Mouse (Mus musculus) hindbrain, embryonic 12.5 days (tissue): ENCODE measurements around the gene Unc13d. TPM values are rescaled to one million over a fixed set of nuclear protein-coding genes. Genes with fewer than 3 reads are reported as not detected.

Experiments
- ATAC-seq: fragments of 200-750 bp; cut with Nextera tagmentation; 2 replicates; pipeline ENCODE4 v1.8.0; 2017; ENCODE audit warnings: moderate TSS enrichment; ENCODE audit not compliant: low FRiP score
- H3K27ac ChIP-seq: fragments of 300-500 bp; sonication (generic); 2 replicates; pipeline ENCODE4 v1.5.1; 2016; ENCODE audit warnings: mild to moderate bottlenecking
- H3K27me3 ChIP-seq: fragments of 300-500 bp; sonication (generic); 2 replicates; pipeline ENCODE4 v1.6.1; 2016; ENCODE audit warnings: mild to moderate bottlenecking
- H3K36me3 ChIP-seq: fragments of 300-500 bp; sonication (generic); 2 replicates; pipeline ENCODE4 v1.6.1; 2016; ENCODE audit warnings: mild to moderate bottlenecking
- H3K4me1 ChIP-seq: fragments of 300-500 bp; sonication (generic); 2 replicates; pipeline ENCODE4 v1.6.1; 2016
- H3K4me2 ChIP-seq: fragments of 300-500 bp; sonication (generic); replicated peaks from 2 replicates; pipeline ENCODE4 v1.6.1; 2016; ENCODE audit warnings: mild to moderate bottlenecking
- H3K4me3 ChIP-seq: fragments of 300-500 bp; sonication (generic); 2 replicates; pipeline ENCODE4 v1.5.1; 2016; ENCODE audit warnings: mild to moderate bottlenecking
- H3K9ac ChIP-seq: fragments of 300-500 bp; sonication (generic); 2 replicates; pipeline ENCODE4 v1.6.1; 2016; ENCODE audit warnings: mild to moderate bottlenecking, moderate library complexity
- H3K9me3 ChIP-seq: fragments of 300-500 bp; sonication (generic); replicated peaks from 2 replicates; pipeline ENCODE4 v1.6.1; 2016; ENCODE audit warnings: mild to moderate bottlenecking
- WGBS: fragments of 180-500 bp; shearing (Covaris S2); methylation state at CpG from one replicate; pipeline ENCODE4 v1.1.7; 2016; 5-methylcytosine and 5-hydroxymethylcytosine counted together
- polyA plus RNA-seq: library from polyadenylated mRNA; unstranded; fragments of >200 nt; fragmentation: Nextera tagmentation; extraction: Ambion mirVana; gene quantifications from 2 replicates; pipeline ENCODE4 v1.2.1, GENCODE M21; 2016

Unc13d gene
- polyA plus RNA-seq, 1 experiment from 2014 or later: 1.7 TPM

GRCm38 (mm10) chr11:116086258-116087193, 8.8 kb upstream of the Unc13d start, which contains the start of gene Wbp2:
Gene Wbp2 (minus strand): TSS chr11:116086995.
- Histone ChIP-seq H3K36me3 (peaks cover 26% of the 10 kb centered on the region), H3K4me2 (peak within 1 kb of the TSS; percentile 59), H3K9me3 (no peaks in the 10 kb centered on the region), H3K4me1 (peaks cover 17% of the 10 kb centered on the region), H3K27ac (peak within 1 kb of the TSS; percentile 88), H3K27me3 (no peaks in the 10 kb centered on the region), H3K9ac (peak within 1 kb of the TSS; percentile 56), H3K4me3 (peak within 1 kb of the TSS; percentile 48)
- peak; percentile 96 for ATAC-seq
- 6% methylated on average over 37 of the region's 43 CpGs for WGBS

- Histone ChIP-seq H3K4me1 (peaks cover 19% of the 10 kb centered on the region), H3K27ac (no peak overlapping the region), H3K9me3 (no peaks in the 10 kb centered on the region; the same call in 1 of the 2 replicates), H3K27me3 (no peaks in the 10 kb centered on the region), H3K36me3 (peaks cover 50% of the 10 kb centered on the region), H3K9ac (no peak overlapping the region), H3K4me3 (no peak overlapping the region), H3K4me2 (no peak overlapping the region)
- WGBS: 92% methylated on average over 6 of the region's 6 CpGs
- no peak for ATAC-seq
These were observed 6.4 kb upstream of the Unc13d start for GRCm38 (mm10) chr11:116084166-116084565.

GRCm38 (mm10) chr11:116083096-116083672, 5.4 kb upstream of the Unc13d start:
- Histone ChIP-seq H3K36me3 (peaks cover 52% of the 10 kb centered on the region), H3K9ac (no peak overlapping the region), H3K4me2 (no peak overlapping the region), H3K27ac (no peak overlapping the region), H3K27me3 (no peaks in the 10 kb centered on the region), H3K9me3 (no peaks in the 10 kb centered on the region; the same call in 1 of the 2 replicates), H3K4me1 (peaks cover 27% of the 10 kb centered on the region), H3K4me3 (no peak overlapping the region)
- ATAC-seq: no peak
- 93% methylated on average over 14 of the region's 14 CpGs for WGBS

GRCm38 (mm10) chr11:116081081-116081480, 3.3 kb upstream of the Unc13d start:
- Histone ChIP-seq H3K4me1 (peaks cover 27% of the 10 kb centered on the region), H3K27me3 (no peaks in the 10 kb centered on the region), H3K4me2 (no peak overlapping the region), H3K9me3 (no peaks in the 10 kb centered on the region; the same call in 1 of the 2 replicates), H3K36me3 (peaks cover 52% of the 10 kb centered on the region), H3K27ac (no peak overlapping the region), H3K4me3 (no peak overlapping the region), H3K9ac (no peak overlapping the region)
- 76% methylated on average over 6 of the region's 6 CpGs for WGBS
- ATAC-seq: no peak

GRCm38 (mm10) chr11:116079511-116079910, 1.8 kb upstream of the Unc13d start:
- Histone ChIP-seq H3K4me2 (no peak overlapping the region), H3K27ac (no peak overlapping the region), H3K27me3 (no peaks in the 10 kb centered on the region), H3K4me3 (no peak overlapping the region), H3K9ac (no peak overlapping the region; the same call in 1 of the 2 replicates), H3K36me3 (peaks cover 52% of the 10 kb centered on the region), H3K9me3 (no peaks in the 10 kb centered on the region; the same call in 1 of the 2 replicates), H3K4me1 (peaks cover 19% of the 10 kb centered on the region)
- WGBS: 72% methylated on average over 10 of the region's 10 CpGs
- no peak for ATAC-seq

GRCm38 (mm10) chr11:116078676-116079320, 1.0 kb upstream of the Unc13d start:
- no peak for ATAC-seq
- H3K27me3 ChIP-seq: no peaks in the 10 kb centered on the region
- H3K9me3 ChIP-seq: no peaks in the 10 kb centered on the region; the same call in 1 of the 2 replicates
- H3K4me1 ChIP-seq: peaks cover 19% of the 10 kb centered on the region
- H3K9ac ChIP-seq: peak overlapping the region; percentile 40; the same call in 1 of the 2 replicates
- H3K36me3 ChIP-seq: peaks cover 46% of the 10 kb centered on the region
- H3K4me3 ChIP-seq: no peak overlapping the region
- H3K27ac ChIP-seq: peak overlapping the region; percentile 62
- 18% methylated on average over 10 of the region's 10 CpGs for WGBS
- 0 out of 2 replicates have a peak overlapping the region, but pooled peaks have one; percentile 55 for H3K4me2 ChIP-seq

GRCm38 (mm10) chr11:116078221-116078620, 460 bp upstream of the Unc13d start:
- Histone ChIP-seq H3K27ac (peak overlapping the region; percentile 71; the same call in 1 of the 2 replicates), H3K36me3 (peaks cover 41% of the 10 kb centered on the region), H3K4me3 (peak overlapping the region; percentile 24), H3K9ac (peak overlapping the region; percentile 63), H3K4me2 (peak overlapping the region; percentile 55), H3K27me3 (no peaks in the 10 kb centered on the region), H3K9me3 (no peaks in the 10 kb centered on the region; the same call in 1 of the 2 replicates), H3K4me1 (peaks cover 19% of the 10 kb centered on the region)
- 11% methylated on average over 16 of the region's 16 CpGs for WGBS
- peak; percentile 47 for ATAC-seq

GRCm38 (mm10) chr11:116076836-116077235, 925 bp downstream of the Unc13d start:
- WGBS: 82% methylated on average over 7 of the region's 7 CpGs
- H3K9ac ChIP-seq: no peak overlapping the region
- H3K4me3 ChIP-seq: no peak overlapping the region
- H3K27me3 ChIP-seq: no peaks in the 10 kb centered on the region
- H3K9me3 ChIP-seq: no peaks in the 10 kb centered on the region; the same call in 1 of the 2 replicates
- ATAC-seq: no peak
- H3K4me2 ChIP-seq: no peak overlapping the region
- no peak overlapping the region for H3K27ac ChIP-seq
- H3K36me3 ChIP-seq: peaks cover 29% of the 10 kb centered on the region
- H3K4me1 ChIP-seq: peaks cover 19% of the 10 kb centered on the region

- no peak for ATAC-seq
These were observed 1.6 kb downstream of the Unc13d start for GRCm38 (mm10) chr11:116076266-116076540.

GRCm38 (mm10) chr11:116075539-116076265, 2.1 kb downstream of the Unc13d start:
- no peak overlapping the region for H3K4me2 ChIP-seq
- H3K27me3 ChIP-seq: no peaks in the 10 kb centered on the region
- H3K9me3 ChIP-seq: no peaks in the 10 kb centered on the region
- no peak for ATAC-seq
- peaks cover 18% of the 10 kb centered on the region for H3K36me3 ChIP-seq
- H3K4me1 ChIP-seq: peaks cover 19% of the 10 kb centered on the region
- no peak overlapping the region for H3K9ac ChIP-seq
- H3K4me3 ChIP-seq: no peak overlapping the region
- H3K27ac ChIP-seq: no peak overlapping the region
- 57% methylated on average over 20 of the region's 20 CpGs for WGBS

More at GRCm38 (mm10) chr11:116076266-116076540, 1.6 kb downstream of the Unc13d start:
- Histone ChIP-seq H3K9ac (no peak overlapping the region), H3K27me3 (no peaks in the 10 kb centered on the region), H3K4me1 (peaks cover 19% of the 10 kb centered on the region), H3K4me3 (no peak overlapping the region), H3K36me3 (peaks cover 23% of the 10 kb centered on the region), H3K9me3 (no peaks in the 10 kb centered on the region; the same call in 1 of the 2 replicates), H3K27ac (no peak overlapping the region), H3K4me2 (no peak overlapping the region)
- 63% methylated on average over 7 of the region's 7 CpGs for WGBS

- H3K36me3 ChIP-seq: peaks cover 6% of the 10 kb centered on the region
- peaks cover 19% of the 10 kb centered on the region for H3K4me1 ChIP-seq
- ATAC-seq: no peak
- WGBS: 63% methylated on average over 7 of the region's 7 CpGs
- no peak overlapping the region for H3K4me3 ChIP-seq
- no peak overlapping the region for H3K9ac ChIP-seq
- no peaks in the 10 kb centered on the region for H3K27me3 ChIP-seq
- no peaks in the 10 kb centered on the region for H3K9me3 ChIP-seq
- no peak overlapping the region for H3K27ac ChIP-seq
- H3K4me2 ChIP-seq: no peak overlapping the region
These were observed 3.2 kb downstream of the Unc13d start for GRCm38 (mm10) chr11:116074436-116074991.
